Mouse (Mus musculus) right cerebral cortex, adult 18-20 months (tissue): ENCODE results near the gene St6gal2.

ENCODE experiments used
- DNase-seq: peaks from one replicate; pipeline ENCODE4 v3.0.0; 2022; ENCODE audit warnings: mixed read lengths

The St6gal2 gene

DNA sequence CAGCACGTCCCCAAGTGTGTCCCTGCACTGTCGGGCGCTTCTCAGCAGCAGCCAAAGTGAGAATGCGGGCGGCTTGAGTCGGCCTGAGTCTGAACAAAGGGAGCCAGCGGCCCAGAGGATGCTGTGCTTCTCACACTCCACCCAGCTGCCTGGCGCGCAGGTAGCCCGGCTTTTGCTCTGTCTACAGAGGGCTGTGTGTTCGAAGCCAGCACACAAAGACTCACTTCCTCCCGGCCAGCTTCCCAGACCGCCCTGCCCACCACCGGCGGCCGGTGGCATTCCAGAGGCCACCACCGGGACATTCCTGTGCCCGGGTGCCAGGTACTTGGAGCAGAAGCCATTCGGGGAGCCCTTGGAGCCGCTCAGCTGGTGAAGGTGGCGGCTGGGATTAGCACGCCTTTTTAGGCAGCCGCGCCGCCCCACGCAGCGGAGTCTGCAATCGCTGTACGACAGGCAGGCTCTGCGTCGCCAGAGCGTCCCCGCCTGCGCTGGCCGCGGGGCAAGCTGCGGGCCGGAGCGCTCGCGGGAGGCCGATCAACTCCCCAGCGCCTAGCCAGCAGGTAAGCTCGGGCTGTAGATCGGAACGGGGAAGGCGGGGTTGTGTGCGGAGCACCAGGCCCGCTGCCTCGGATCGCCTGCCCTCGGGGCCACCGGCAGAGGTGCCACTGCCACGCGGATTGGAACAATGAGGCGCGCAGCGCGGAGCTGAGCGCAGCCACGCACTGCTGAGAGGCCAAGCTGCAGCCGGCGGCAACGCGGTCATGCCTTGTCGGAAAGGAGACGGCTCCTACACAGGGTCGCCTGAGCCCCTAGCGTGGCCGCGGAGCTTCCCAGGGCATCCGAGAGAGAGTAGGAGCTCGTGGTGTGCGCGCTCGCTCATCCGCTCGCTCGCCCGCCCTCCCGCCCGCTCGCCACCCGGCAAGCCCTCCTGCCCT is at the start of gene St6gal2:
Gene St6gal2 (plus strand): TSS at position 133 of the 935 bp plus-strand sequence.
- peak; percentile 84 for DNase-seq

DNA sequence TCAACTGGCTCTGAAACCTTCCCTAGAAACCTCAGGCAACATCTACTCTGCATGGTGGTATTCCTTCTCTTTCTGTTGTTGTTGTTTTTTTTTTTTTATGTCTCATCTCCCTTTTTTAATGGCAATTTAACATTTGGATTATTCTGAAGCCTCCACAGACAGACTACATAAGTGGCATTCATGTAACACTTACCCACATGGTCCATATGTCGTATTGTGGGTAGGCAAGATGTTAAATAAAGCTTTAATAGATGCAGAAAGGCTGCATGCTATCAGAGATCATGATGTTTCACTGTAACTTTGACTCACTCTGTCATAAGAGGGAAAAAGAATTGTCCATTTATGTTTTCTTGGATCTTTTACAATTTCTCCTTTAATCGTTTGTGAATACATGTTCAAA is 39.1 kb upstream of the St6gal2 start:
- DNase-seq: peak; percentile 27

DNA sequence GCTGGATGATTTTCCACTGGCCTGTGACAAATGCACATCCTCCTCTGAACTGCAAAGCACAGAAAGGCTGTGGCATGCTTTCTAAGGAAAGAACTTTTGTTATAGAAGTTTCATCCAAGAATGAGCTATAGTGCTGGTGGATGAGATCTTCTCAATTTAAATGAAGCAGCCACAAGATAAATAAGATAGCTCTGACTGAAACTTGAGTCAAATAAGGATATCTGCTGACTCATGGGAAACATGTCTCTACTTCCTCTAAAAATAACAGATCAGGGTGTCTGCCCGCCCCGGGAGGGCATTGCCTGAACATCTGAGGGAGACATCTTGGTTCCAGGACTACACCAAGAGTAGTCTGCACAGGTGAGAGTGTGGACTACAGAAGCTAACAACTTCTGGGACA is 28.7 kb upstream of the St6gal2 start:
- DNase-seq: peak; percentile 1

DNA sequence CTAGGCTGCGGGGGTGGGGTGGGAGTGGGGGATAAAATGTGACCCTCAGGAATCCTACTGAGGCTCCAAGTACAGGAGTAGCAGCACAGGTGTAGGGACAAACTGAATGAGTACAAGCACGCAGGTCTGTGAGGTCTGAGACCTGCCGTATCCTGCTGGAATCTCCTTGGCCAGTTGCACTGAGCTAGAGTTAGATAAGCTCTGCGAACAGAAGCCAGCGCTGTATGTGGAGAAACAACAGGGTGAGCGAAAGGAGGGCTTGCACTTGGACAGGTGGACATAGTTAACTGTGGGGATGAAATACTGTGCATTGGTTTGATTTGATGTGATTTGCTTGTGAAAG is 974 bp downstream of the St6gal2 start:
- DNase-seq: peak; percentile 31

DNA sequence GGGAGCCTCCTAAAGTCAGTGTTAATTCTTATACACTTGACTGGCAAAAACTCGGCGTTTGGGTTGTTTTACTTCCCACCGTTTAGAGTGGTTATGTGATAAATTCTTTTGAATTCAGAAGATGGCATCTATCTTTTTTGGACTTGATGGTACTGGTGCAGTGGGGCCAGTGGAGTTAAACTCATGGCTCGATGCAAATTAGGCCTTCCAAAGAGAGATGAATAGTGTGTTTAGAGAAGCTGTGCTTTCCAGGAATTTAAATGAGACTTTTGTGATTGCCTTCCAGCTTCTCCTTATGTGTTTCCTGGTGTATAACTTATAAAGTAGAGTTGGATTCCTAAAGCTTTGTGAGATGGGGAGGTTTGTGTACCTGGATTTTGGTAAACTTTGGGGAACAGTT is 1.5 kb downstream of the St6gal2 start:
- no peak for DNase-seq

DNA sequence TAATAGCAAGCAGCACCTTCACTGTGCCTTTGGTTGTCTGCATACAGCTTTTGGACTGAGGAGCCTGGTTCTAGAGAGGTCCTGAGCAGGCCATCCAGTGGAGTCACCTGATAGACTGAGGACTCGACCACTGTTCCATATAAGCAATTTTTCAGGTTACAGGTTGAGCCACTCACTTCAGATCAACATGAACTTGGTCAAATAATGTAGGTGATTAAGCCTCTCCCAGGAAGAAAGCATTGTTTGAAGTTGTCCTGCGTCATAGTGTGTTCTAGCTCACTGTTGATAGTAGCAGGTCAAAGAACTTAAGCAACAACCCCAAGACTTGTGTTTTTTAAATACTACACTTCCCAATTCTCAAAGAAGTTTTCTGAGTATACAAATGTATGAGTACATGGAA is 5.8 kb downstream of the St6gal2 start:
- DNase-seq: no peak

DNA sequence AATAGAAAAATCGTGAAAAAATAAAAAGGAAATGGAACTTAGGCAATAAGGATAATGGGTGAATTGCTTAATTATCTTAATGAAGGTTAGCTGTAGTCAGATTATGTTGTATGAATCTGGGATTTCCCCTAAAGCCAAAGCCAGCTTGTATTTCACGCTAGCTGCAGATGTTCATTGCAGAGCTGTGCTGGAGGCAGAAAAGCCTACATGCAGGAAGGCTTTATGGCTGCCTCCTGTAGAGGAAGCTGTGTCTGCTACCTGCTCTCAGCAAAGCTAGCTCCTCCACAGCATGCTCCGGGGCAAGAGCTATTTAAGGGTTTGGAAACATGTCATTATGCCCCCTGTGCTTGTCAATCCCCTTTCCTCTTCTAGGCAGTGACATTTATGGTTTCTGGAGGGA is 9.3 kb downstream of the St6gal2 start:
- no peak for DNase-seq

DNA sequence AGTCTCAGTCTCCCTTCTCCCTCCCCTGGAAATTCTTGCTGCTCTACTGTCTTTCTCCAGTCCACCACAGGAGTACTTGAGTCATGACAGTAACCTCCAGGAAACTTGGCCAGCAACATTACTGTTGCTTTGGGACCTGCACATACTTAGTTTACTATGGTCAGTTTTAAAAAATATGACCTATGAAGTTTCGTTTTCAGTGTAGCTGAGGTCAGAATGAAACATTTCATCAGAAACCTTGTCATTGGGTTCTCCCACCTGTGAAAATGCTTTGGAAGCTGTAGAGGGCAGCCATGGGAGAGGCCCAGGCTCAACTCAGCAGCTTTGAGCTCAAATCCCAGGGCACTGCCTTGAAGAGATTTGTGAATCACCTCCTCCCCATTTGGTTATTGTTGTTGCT is 15.0 kb downstream of the St6gal2 start:
- no peak for DNase-seq

DNA sequence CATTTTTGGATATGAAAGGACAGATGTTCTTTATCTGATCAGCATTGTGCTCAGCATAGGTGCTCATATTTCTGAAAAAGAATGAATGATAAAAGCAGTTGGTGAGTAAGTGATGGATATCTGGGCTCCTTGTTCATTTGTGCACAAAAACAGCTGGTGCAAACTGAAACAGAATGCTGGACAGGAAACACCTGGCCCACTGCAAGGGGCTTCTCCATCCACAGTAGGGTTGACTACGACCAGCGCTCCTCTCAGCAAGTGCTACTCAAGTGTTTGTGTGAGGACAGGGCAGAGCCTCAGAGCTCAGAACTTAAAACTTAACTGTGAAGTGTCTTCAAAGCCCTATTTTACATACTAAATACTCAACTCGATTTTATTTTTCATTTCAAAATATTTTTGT is 22.4 kb downstream of the St6gal2 start:
- DNase-seq: no peak

DNA sequence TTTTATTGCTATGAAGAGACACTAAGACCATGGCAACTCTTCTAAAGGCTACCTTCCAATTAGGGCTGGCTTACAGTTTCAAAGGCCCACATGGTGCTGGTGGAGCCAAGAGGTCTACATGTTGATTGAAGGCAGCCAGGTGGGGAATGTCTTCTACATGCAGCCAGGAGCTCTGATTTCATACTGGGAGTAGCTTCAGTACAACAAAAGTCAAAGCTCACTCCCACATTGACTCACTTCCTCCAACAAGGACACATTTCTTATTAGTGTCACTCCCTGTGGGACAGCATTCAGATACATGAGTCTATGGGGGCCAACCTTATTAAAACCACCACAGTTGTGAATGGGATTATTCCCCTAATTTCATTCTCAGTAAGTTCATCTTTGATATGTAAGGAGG is 23.8 kb downstream of the St6gal2 start:
- DNase-seq: no peak

DNA sequence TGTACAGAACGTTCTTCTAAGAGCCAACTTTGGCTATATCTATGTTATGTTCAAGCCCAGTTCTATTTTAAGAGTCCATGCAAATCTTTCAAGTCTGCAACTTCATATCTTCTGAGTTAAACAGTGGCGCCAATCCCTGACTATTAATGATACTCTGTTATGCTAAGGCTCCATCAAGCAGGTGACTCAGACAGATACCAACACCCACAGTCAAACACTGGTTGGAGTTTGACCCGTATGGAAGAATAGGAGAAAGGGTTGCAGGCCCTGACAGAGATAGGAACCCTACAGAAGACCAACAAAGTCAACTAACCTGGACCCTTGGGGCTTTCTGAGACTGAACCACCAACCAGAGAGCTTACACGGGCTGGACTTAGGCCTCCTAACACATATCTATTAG is 30.8 kb downstream of the St6gal2 start:
- no peak for DNase-seq

DNA sequence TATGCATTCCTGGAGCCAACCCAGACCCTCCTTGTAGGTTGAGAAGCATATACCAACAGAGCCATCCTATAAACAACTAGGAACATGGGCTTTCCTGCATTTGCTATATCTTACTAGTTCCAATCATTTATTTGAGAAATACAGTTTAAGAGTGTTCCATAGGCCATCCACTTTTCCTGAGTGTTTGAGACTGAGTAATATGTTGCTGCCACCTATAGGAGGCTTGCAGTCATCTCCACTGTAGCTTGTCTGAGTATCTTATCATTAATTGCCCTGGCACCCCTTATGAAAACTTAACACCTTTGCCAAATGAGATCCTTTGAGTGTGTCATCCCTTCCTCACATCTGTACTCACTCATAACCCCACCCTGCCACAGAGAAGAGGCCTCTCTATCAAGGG is 32.2 kb downstream of the St6gal2 start:
- no peak for DNase-seq

DNA sequence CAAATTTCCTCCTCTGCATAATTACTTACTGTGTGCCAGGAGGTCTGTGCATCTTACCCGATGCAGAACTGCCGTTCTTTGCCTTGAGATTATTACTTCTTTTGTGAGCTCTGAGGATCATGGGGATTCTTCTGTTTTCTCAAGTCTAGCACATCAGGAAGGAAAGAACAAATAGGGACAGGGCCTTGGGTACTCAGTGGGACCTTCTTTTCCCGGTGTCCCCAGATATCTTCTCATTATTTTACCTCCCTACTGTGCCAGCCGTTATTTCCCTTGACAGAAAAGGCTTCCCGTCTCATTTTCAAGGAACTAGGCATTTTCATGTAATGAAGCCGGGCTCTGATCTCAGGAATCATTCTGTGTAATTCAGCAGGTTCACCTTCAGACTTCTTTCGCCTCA is 34.2 kb downstream of the St6gal2 start:
- DNase-seq: no peak

DNA sequence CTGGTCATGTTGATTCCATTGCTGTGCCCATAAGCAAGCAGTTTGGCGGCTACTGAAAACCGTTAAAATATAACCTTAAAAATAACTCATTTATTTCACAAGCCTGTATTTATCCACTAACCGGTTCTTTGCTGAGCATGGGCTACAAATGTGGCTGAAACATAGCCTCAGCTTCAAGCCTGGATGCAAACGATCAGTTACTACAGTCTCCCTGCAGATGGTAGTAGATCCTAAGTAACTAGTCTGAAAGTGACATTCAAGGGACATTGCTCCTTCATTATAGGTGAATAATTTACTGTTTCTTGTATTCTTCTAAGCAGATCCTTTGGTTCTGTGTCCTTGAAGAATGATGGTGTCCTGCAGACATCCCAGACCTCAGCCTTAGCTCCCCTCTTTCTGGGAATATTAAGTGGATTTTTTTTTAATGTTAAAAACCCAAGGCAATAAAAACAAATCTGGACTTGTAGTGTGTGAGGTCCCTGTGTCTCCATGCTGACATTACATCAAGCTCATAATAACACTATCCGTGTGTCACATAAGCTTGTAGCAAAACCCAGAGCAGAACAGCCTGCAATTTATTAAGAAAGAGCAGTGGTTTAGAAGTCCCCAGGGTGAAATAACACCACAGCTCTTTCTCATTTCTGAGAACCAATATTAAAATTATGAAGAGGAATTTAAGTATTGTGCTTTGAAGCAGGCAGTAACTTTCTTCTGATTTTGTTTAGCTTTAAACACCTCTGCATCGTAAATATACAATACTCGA is 39.1 kb downstream of the St6gal2 start:
- no peak for DNase-seq

DNA sequence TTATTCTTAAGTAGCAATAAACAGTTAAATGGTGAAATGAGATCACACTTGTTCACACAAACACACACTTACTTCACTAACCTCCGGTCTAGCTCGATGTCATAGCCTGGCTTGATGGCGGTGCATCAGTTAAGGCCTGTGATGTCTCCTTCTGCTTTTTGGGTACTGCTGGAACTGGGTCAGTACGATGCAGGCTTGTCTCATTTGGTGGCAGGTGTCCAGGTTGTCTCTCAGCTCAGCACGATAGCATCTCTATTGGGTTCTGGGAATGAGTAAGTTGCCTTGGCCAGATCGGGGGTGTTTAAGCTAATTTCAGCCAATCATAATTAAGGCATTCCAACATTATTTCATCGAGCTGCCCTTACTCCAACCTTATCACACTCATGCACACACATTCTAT is 86.7 kb downstream of the St6gal2 start:
- no peak for DNase-seq

DNA sequence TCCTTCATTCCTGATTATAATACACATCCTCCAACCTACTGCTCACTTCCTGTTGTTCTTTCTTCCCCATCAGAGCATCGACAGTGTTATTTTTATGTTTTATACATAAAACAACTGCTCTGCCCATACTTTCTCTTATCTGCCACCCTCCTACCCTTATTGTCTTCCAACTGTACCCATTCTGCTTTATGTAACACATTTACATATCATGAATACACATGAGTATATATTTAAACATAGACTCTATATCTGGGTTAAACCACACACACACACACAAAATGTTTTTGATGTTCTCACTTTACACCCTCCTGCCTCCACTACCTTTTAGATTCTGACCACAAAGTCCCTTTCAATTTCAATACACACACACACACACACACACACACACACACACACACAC is 103.3 kb downstream of the St6gal2 start:
- no peak for DNase-seq

DNA sequence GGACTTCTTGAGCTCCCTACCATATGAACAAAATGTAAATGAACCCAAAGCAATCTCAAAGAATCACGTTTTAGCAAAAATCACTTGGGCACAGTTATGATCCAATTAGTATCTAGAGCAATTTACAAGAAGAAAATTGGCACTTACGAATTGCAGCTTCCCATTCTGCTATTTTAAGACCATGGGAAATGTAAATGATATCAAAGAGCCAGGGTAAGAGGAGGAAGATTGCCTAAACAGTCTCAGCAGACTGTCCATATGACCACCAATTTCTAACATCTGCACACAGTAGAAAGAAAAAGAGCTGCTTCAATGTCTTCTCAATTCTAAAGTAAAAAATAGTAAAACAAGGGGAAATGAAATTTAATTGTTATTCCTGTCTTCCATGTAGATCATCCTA is 116.6 kb downstream of the St6gal2 start:
- no peak for DNase-seq
